Mouse (Mus musculus) c-Kit-positive CD71-positive TER-119-negative erythroid progenitor cells, embryonic 14.5 days (primary cell): ENCODE measurements at regions not wholly inside any gene's neighbourhood (a gene's known extent, or its start where the extent isn't known, plus 50 kb on each side); places are given as distances from the start of the nearest gene placed in this dataset.
"Not testable (repeated sequence)": the region's sequence is repeated elsewhere in the genome, so short reads cannot be mapped to it uniquely, and the experiment has no call there.

ENCODE experiments used
- DNase-seq: peaks from one replicate; pipeline ENCODE4 v3.0.0-alpha.2; 2013; ENCODE audit warnings: low read depth

- DNase-seq: not testable (repeated sequence)
Measured at GRCm38 (mm10) chr3:6135754-6136153, 385.1 kb downstream of the Gm8797 start.

DNA sequence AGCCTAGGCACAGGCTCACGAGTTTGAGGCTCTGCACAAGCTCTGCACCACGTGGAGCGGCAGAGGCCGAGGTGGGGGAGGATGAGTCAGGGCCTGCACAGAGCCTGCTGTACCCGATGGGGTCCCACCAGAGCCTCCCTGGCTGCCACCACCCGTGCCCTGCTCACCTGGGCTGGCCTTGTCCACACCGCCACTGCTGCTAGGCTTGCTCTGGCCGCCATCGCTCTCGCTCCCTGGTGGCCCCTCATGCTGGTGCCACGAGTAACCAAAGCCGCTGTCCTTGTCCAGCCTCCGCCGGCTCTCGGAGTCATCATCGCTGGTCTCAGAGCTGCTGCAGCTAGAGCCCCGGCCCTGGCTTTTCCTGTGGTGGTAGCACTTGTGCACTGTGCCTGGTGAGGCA is 386.8 kb downstream of the Gm8797 start:
- no peak for DNase-seq

DNA sequence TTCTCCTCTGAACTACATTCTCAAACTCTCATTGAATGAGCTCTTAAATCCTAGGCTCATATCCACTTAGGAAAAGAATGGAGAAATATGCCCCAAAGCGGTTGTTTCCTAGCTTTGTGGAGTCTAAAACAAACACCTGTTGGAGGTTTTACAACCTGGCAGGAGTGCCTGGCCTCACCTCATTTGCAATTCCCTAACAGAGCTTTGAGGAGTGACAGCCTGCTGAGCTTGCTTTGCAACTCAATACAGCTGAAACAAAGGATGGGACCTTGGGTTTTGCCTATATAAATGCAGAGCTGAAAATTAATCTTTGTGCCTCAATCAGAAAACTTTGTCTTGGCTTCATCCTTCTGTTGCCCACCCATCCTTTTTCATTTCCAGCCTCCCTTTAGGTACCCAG is 423.2 kb downstream of the Gm8797 start:
- no peak for DNase-seq

GRCm38 (mm10) chr3:6182533-6182932 is 431.9 kb downstream of the Gm8797 start:
- no peak for DNase-seq

DNA sequence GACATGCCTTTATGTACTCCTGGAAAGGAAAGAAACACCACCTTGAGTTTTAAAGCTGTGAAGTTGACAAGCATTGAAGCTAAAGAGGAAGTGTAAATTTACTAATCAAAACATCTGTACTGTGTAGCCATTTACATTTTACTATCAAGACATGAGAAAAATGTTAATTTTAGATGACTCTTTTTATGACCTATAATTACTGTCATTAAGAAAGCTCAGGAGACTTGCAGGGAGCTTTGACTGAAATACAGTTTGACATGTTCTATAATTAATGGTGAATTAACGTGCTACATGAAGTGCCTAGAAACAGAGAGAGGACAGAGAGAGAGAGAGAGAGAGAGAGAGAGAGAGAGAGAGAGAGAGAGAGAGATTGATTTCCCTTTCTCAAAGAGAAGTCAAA is 432.8 kb downstream of the Gm8797 start:
- DNase-seq: no peak

- no peak for DNase-seq
Measured at GRCm38 (mm10) chr3:6204656-6205055, 415.6 kb downstream of the 1700008P02Rik start.

DNA sequence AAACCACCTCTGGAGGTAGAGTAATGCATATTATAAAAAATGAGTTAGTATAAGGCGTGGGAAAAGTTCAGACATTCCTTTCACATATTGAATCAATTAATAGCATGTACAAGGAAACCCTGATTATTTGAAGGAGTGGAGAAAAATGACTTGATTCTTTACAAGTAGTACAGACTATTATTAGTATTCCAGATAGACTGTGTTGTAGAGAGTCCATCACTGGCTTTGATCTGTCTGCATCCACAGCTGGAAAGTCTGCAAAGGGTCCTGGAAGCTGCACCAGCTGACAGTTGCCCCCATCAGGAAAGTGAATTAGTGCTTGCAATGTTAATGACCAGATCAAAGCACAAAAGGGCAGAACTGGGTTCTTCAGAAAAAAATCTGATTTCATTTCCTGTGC is 391.6 kb downstream of the 1700008P02Rik start:
- no peak for DNase-seq
